Mouse (Mus musculus) left cerebral cortex, postnatal 36 days (tissue): ENCODE measurements around the gene Pip4k2b. TPM values are rescaled to one million over a fixed set of nuclear protein-coding genes. Genes with fewer than 3 reads are reported as not detected.

Source experiments
- DNase-seq, 2 experiments: peaks; one replicate each; pipeline ENCODE4 v3.0.0; 2021 to 2022; ENCODE audit warnings: low spot score in 2 of 2, mixed read lengths in 1 of 2
- intact Hi-C: fragments of 180-260 bp; cut with DNase I; formaldehyde crosslinking; loops from one replicate; pipeline ENCODE4 v1.15.1; 2025
- microRNA-seq: library from miRNA; unstranded; fragments of <30 nt; microRNA quantifications from one replicate; pipeline ENCODE4 v1.2.0, GENCODE M21; 2022
- total RNA-seq, 2 experiments: library from RNA; stranded (reverse); gene quantifications; 2 replicates each; pipeline ENCODE4 v1.2.3; 2021

Pip4k2b gene
- total RNA-seq, 2 experiments from 2014 or later: 113 to 114 TPM

DNA sequence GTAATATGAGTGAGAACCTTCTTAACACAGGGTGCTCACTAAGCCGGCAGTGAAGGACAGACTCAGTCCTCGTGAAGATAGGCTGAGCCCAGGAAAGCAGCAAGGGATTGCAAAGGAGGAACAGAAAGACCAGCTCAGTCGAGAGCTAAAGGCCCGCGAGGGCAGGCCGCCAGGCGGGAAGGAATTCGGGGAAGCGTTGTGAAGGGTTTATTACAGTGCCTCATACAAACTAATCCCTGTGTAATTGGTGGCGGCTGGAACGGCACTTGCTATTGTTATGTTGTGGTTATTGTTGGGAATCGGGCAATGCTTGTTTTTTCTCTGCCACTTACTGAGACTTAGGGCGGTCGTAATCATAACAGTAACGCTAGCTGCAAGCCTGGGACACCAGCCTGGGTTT is 67.1 kb downstream of the Pip4k2b start:
- intact Hi-C loops: no loop called here
- DNase-seq: no peak

DNA sequence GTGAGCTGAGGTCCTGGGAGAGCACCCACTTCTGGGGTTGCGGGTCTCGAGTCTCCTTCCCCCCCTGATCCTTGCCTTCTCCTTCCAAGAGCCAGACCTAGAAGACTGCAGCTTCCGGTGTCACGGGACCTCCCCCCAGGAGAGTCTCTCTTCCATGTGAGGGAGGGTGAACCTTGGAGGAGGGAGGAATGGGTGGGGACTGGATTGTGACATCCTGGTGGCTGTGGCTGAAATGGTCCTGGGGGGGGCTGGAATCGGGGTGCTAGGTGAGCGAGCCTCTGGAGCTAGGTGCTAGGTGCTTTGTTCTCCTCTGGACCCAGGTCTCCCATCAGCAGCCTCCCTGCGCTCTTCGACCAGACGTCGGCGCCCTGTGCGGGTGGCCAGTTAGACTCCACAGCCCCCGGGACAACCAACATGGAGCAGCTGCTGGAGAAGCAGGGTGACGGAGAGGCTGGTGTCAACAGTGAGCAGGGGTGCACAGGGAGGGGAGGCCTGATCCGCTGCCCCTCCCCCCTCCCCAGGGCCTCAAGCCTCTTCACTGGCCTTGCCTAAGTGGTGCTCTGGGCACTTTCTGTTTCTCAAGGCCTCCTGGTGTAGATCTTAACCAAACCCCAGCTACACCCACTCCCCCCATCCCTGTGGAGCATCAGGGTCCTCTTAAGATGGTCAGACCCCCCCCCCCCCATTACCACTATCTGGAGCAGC is 68.3 kb downstream of the Pip4k2b start:
- DNase-seq: no peak
- intact Hi-C loops: no loop called here

DNA sequence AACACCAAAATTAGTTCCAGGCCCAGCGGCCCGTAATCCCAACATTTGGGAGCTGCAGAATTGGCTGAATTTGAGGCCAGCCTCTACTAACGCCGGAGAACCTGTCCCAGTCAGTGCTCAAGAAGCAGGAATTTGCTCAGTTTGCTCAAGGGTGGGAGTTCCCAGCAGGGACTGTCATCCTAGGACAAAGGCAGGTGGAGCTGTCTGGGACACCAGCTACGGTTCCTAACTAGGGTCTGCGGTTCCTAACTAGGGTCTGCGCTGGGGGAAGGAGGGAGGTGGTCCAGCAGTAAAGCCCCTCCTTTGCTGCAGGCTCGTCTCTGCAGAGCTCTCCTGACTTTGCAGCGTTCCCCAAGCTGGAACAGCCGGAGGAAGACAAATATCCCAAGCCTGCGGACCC is 71.4 kb downstream of the Pip4k2b start:
- intact Hi-C loops: no loop called here
- no peak for DNase-seq

DNA sequence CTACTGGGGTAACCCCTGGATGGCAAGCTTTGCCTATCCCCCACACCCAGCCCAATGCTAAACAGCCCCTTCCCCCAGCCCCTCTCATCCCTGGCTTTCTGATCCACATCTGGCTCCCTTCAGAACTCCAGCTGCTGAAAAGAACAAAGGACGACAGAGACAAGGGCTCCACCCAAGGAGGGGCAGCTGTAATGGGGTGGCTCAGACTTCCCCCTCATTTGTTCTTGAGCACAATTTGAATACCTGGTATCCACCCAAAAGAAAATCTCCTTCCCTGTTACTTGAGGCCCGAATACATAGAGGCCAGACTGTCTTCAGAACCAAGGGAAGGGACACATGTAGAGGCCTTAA is 73.4 kb downstream of the Pip4k2b start:
- no peak for DNase-seq
- intact Hi-C loops: no loop called here

DNA sequence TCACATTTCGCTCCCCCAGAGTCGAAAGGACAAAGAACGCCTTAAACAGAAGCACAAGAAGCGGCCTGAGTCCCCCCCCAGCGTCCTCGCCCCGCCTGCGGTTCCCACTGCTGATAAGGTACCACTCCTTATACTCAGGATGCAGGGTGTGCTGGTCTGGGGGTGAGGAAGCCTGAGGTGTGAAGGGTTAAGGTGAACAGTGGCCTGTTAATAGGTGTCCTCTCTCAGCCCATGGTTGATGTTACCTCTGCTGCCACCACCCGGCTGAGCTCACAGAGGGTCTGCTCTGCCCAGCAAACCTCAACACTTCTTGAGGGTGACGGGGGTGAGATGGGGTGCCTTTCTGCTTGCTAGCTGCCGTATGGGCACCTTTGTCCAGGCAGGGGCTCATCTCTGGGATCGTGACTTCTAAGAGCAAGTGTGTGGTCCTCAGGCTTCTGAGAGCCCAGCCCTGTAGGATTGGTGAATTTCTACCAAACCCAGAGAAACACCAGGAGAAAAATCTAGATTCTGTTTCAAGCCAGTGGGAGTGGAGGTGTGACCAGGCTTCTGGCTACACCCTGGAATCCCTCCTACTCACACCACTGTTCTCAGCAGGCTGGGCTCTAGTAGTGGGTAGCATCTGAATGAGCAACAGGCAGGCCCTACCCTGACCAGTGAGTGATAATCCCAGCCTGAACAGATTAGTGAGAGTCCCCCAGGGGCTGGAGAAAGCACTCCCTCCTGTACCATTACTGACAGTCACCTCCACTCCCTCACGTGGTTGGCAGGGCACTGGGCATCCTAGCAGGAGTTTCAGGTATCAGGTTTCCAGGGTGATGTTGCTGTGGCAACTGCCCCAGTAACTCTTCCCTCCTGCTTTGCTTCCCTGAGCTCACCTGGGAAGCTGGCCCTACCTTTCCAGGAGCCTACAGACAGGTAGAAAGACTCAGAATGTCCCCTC is 74.0 kb downstream of the Pip4k2b start:
- intact Hi-C loops: no loop called here
- peak; percentile 30 to 53 for DNase-seq

DNA sequence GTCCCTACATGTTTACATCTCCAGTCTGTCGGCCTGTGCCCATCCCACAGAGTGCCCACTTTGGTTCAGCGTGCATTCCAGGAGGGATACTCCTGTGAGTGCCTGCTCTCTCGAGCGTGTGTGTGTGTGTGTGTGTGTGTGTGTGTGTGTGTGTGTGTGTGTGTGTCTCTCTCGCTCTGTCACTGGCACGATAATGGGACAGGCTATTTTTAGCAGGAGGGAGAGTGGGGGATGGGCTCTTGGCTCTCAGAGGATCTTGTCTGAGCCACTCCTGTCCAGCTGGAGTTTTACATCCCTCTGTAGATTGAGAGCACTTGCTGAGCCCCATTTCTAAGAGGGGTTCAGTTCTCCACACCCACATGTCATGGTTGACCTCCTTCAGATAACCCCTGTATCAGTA is 74.7 kb downstream of the Pip4k2b start:
- intact Hi-C loops: no loop called here
- peak in 1 of 2 experiments; percentile 51 for DNase-seq

DNA sequence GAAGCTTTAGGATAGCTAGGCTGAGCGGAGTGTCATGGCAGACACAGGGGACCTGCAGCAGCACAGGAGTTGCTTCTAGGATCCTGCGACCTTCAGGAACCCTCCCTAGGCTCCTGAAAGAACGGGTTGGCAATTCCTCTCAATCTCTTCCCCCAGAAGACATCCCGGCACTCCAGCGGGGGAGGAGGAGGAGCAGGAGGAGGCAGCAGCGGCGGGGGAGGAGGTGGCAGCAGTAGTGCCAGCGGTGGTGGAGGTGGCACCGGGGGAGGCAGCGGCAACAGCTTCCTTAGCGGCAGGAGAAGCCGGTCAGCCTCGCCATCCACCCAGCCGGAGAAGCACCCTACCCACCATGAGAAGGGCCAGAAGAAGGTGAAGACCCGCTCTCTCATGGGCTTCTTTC is 75.2 kb downstream of the Pip4k2b start:
- intact Hi-C loops: no loop called here
- DNase-seq: peak; percentile 39 to 44

DNA sequence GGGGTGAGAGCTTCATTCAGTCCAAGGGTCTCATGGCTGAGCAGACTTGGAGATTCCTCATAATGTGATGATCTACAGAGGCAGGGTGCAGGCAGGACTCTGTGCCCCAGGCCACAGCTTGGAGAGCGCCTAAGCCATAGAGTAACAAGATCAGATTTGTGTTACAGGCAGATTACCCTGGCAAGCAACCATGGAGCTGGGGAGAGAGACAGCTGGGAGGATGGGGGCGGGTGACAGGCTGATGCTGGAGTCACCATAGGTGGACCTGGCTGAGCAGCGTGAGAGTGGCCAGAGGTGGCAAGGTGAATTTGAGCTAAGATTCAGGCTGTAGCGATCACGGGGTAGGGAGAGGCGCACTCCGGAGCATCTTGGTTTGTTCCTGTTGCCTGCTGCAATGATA is 76.3 kb downstream of the Pip4k2b start:
- DNase-seq: no peak
- intact Hi-C loops: no loop called here

DNA sequence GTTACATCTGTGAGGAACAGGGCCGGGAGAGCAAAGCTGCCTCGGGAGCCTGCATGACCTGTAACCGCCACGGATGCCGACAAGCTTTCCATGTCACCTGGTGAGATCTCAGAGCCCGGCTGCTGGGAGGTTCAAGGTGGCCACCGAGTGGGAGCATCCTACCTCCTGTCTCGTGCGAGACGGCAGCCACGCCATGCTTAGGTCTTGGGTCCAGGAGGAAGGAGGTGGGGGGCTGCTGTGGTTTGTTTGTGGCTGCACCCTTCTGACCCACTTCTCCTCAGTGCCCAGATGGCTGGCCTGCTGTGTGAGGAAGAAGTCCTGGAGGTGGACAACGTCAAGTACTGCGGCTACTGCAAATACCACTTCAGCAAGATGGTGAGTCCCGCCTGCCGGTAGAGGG is 77.7 kb downstream of the Pip4k2b start:
- intact Hi-C loops: no loop called here
- DNase-seq: no peak

DNA sequence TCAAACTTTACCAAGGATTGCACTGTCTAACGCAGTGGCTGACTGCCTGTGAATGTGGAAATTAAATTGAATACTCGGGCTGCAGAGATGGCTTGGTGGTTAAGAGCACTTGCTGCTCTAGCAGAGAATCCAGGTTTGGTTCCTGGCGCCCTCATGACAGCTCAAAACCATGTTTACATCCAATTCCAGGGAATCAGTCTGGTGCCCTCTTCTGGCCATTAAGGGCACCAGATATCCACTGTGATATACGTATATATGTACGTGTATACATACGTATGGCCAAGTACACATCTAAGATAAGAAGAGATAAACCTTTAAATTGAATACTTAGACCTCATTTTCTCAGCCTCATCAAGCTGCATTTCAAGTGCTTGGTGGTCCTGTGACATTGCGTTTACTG is 78.3 kb downstream of the Pip4k2b start:
- no peak for DNase-seq
- intact Hi-C loops: no loop called here

DNA sequence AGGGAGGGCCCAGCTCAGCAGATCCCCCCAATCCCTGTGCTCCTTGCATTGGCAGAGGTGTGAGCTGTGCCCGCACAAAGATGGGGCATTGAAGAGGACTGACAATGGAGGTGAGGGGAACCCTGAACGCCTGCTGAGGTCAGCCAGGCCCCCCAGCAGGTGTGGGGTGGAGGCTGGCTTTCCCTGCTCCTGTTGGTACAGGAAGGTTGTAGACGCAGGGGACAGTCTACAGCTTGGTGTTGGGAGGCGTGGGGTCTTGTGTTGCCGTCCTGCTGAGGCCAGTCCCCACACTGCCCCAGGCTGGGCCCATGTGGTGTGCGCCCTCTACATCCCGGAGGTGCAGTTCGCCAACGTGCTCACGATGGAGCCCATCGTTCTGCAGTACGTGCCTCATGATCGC is 79.1 kb downstream of the Pip4k2b start:
- intact Hi-C loops: no loop called here

More for the DNA sequence above, 79.1 kb downstream of the Pip4k2b start:
- no peak for DNase-seq

Small RNAs within 50 kb of the gene (microRNA-seq; reads per million reads assigned to microRNA genes)
- gene Mir6927: not detected
- gene Mir8102: not detected

Other genes with a start within 250 kb of the Pip4k2b start
- under 1 TPM; 0.22 to 0.48 TPM for gene 4933428G20Rik, start 244.4 kb downstream of the Pip4k2b start, total RNA-seq
- 100 to 1,000 TPM; 326 to 349 TPM for gene Srcin1, start 168.5 kb downstream of the Pip4k2b start, total RNA-seq
- gene Epop, start 115.0 kb downstream of the Pip4k2b start, total RNA-seq: 100 to 1,000 TPM in 1 of 2 experiments, 10 to 100 TPM in 1; 90.9 to 102 TPM
- 100 to 1,000 TPM; 129 to 134 TPM for gene Mllt6, start 81.3 kb downstream of the Pip4k2b start, total RNA-seq
- gene Cisd3, start 58.9 kb downstream of the Pip4k2b start, total RNA-seq: 10 to 100 TPM; 56.0 to 59.3 TPM
- 10 to 100 TPM; 27.5 to 35.7 TPM for gene Pcgf2, start 44.2 kb downstream of the Pip4k2b start, total RNA-seq
- 100 to 1,000 TPM; 116 to 125 TPM for gene Psmb3, start 41.3 kb downstream of the Pip4k2b start, total RNA-seq
- 10 to 100 TPM; 20.2 to 20.7 TPM for gene Cwc25, start 21.9 kb upstream of the Pip4k2b start, total RNA-seq
- gene 1700001P01Rik, start 31.2 kb upstream of the Pip4k2b start, total RNA-seq: 1 to 10 TPM in 1 of 2 experiments, not detected in 1; 1.1 TPM
- 100 to 1,000 TPM; 330 to 339 TPM for gene Rpl23, start 37.7 kb upstream of the Pip4k2b start, total RNA-seq
- gene Lasp1, start 54.3 kb upstream of the Pip4k2b start, total RNA-seq: 100 to 1,000 TPM; 175 to 183 TPM
- gene B230217C12Rik, start 96.1 kb upstream of the Pip4k2b start, total RNA-seq: 10 to 100 TPM; 79.9 to 81.0 TPM
- gene Fbxo47, start 139.4 kb upstream of the Pip4k2b start, total RNA-seq: 1 to 10 TPM; 1.9 to 3.7 TPM
- 10 to 100 TPM; 26.3 to 39.3 TPM for gene Plxdc1, start 241.7 kb upstream of the Pip4k2b start, total RNA-seq